9 mouse cellular contexts compared by ENCODE assay signal in genomic region chr5:25639187-25639586, GRCm38 (mm10).
A peak's percentile ranks its signal among the peaks of the same experiment; 100 is the strongest.
DNase-seq lines count a peak whose midpoint lies in the region; ATAC-seq and TF ChIP-seq lines count a peak whose summit lies in the region.
"Had no signal": no experiment of that assay in that cellular context is flagged by ENCODE, and none has a peak within 500 bp of the region (broad histone marks: within the 10 kb centered on the region; RNA-seq: fewer than 3 reads in every experiment).

No protein-coding gene starts in this region.

- H3K4me2 ChIP-seq in midbrain, embryonic 11.5 days: no peak overlapping the region
- H3K4me2 ChIP-seq in midbrain, embryonic 14.5 days (ENCODE audit: low read length): no peak overlapping the region
- no peak overlapping the region for H3K4me2 ChIP-seq in neural tube, embryonic 15.5 days
- H3K4me2 ChIP-seq: midbrain, embryonic 12.5 days had no signal

- 95% methylated on average over 5 of the region's 5 CpGs for WGBS in midbrain, embryonic 11.5 days
- WGBS in midbrain, embryonic 14.5 days: 94% methylated on average over 5 of the region's 5 CpGs
- 85% methylated on average over 5 of the region's 5 CpGs for WGBS in neural tube, embryonic 15.5 days

- H3K4me1 ChIP-seq in midbrain, embryonic 11.5 days (ENCODE audit: control insufficient read depth, insufficient read depth, low read length): no peaks in the 10 kb centered on the region
- H3K4me1 ChIP-seq in midbrain, embryonic 14.5 days (ENCODE audit: control insufficient read depth, insufficient read depth, low read length): no peaks in the 10 kb centered on the region
- no peaks in the 10 kb centered on the region for H3K4me1 ChIP-seq in neural tube, embryonic 15.5 days
- H3K4me1 ChIP-seq: midbrain, embryonic 12.5 days had no signal

- ATAC-seq in midbrain, embryonic 11.5 days (ENCODE audit: low FRiP score): no peak
- no peak for ATAC-seq in midbrain, embryonic 14.5 days (ENCODE audit: low FRiP score, low TSS enrichment)
- no peak for ATAC-seq in neural tube, embryonic 15.5 days (ENCODE audit: low FRiP score)

- no peaks in the 10 kb centered on the region for H3K27me3 ChIP-seq in midbrain, embryonic 11.5 days (ENCODE audit: control insufficient read depth, insufficient read depth, low read length)
- no peaks in the 10 kb centered on the region for H3K27me3 ChIP-seq in midbrain, embryonic 14.5 days (ENCODE audit: control insufficient read depth, insufficient read depth, low read length)
- H3K27me3 ChIP-seq in neural tube, embryonic 15.5 days (replicated peaks): no peaks in the 10 kb centered on the region
- H3K27me3 ChIP-seq: midbrain, embryonic 12.5 days had no signal

- no peak overlapping the region for H3K27ac ChIP-seq in midbrain, embryonic 11.5 days (ENCODE audit: low read depth, low read length)
- no peak overlapping the region for H3K27ac ChIP-seq in midbrain, embryonic 14.5 days (replicated peaks; ENCODE audit: low read depth, low read length)
- H3K27ac ChIP-seq in left cerebral cortex, adult 2 months: no peak overlapping the region
- H3K27ac ChIP-seq in neural tube, embryonic 15.5 days (replicated peaks): no peak overlapping the region
- H3K27ac ChIP-seq: midbrain, embryonic 12.5 days had no signal

- DNase-seq in adrenal gland, adult 2 months: peak; percentile 34
- DNase-seq in adrenal gland, postnatal 4 days (ENCODE audit: low spot score in 2 of 2): no peak
- DNase-seq in midbrain, embryonic 11.5 days (ENCODE audit: low spot score, missing footprints): peak; percentile 68
- no peak for DNase-seq in midbrain, embryonic 14.5 days
- peak; percentile 18 to 30 for DNase-seq in left cerebral cortex, adult 2 months (ENCODE audit: extremely low spot score in 1 of 2, low spot score in 2 of 2)
- peak; percentile 12 to 15 for DNase-seq in thymus, postnatal 36 days
- DNase-seq in kidney, adult 18-20 months: no peak

- H3K9me3 ChIP-seq in midbrain, embryonic 11.5 days (ENCODE audit: control insufficient read depth, low read length): no peaks in the 10 kb centered on the region
- H3K9me3 ChIP-seq in midbrain, embryonic 14.5 days (ENCODE audit: control insufficient read depth, low read length): no peaks in the 10 kb centered on the region
- no peaks in the 10 kb centered on the region for H3K9me3 ChIP-seq in neural tube, embryonic 15.5 days (replicated peaks)
- H3K9me3 ChIP-seq: midbrain, embryonic 12.5 days had no signal

- intact Hi-C loops in left cerebral cortex, adult 2 months (cut with DNase I): no loop called here

- no peak overlapping the region for H3K4me3 ChIP-seq in midbrain, embryonic 11.5 days (ENCODE audit: low read depth, low read length)
- no peak overlapping the region for H3K4me3 ChIP-seq in midbrain, embryonic 14.5 days (replicated peaks; ENCODE audit: low read depth, low read length)
- no peak overlapping the region for H3K4me3 ChIP-seq in left cerebral cortex, adult 2 months
- no peak overlapping the region for H3K4me3 ChIP-seq in neural tube, embryonic 15.5 days (replicated peaks)
- H3K4me3 ChIP-seq: midbrain, embryonic 12.5 days had no signal

- H3K36me3 ChIP-seq in midbrain, embryonic 11.5 days (ENCODE audit: control insufficient read depth, insufficient read depth, low read length): no peaks in the 10 kb centered on the region
- no peaks in the 10 kb centered on the region for H3K36me3 ChIP-seq in midbrain, embryonic 14.5 days (ENCODE audit: control insufficient read depth, insufficient read depth, low read length)
- no peaks in the 10 kb centered on the region for H3K36me3 ChIP-seq in neural tube, embryonic 15.5 days
- H3K36me3 ChIP-seq: midbrain, embryonic 12.5 days had no signal

- no peak overlapping the region for H3K9ac ChIP-seq in midbrain, embryonic 11.5 days (ENCODE audit: low read length)
- no peak overlapping the region for H3K9ac ChIP-seq in midbrain, embryonic 14.5 days (replicated peaks; ENCODE audit: low read length)
- no peak overlapping the region for H3K9ac ChIP-seq in neural tube, embryonic 15.5 days (replicated peaks)
- H3K9ac ChIP-seq: midbrain, embryonic 12.5 days had no signal

- TF ChIP-seq CTCF in left cerebral cortex, adult 2 months (IDR thresholded peaks at IDR 0.05): no peak

Comparison
In these comparisons a context has a peak if more than half of its experiments do, and no peak if none do; other contexts are left out.
1. DNase-seq: peak in adrenal gland, adult 2 months (single experiment), midbrain, embryonic 11.5 days (single experiment), left cerebral cortex, adult 2 months (2 of 2) and thymus, postnatal 36 days (2 of 2); none in adrenal gland, postnatal 4 days (0 of 2), midbrain, embryonic 14.5 days (single experiment) and kidney, adult 18-20 months (single experiment).